Mouse (Mus musculus): ENCODE measurements around the gene Abr. TPM values are rescaled to one million over a fixed set of nuclear protein-coding genes. Genes with fewer than 3 reads are reported as not detected.

Abr gene
- total RNA-seq, 2 experiments from 2014 or later, result 7.2 to 10.9 TPM

Other genes with a start within 250 kb of the Abr start
- gene Nxn, start 223.2 kb downstream of the Abr start, total RNA-seq (2014; fragmentation: Nextera tagmentation), result 3.0 and 8.8 TPM in 2 replicates
- 4.0 and 4.5 TPM in 2 replicates for gene Nxn, start 223.2 kb downstream of the Abr start, total RNA-seq (2017)
- gene Timm22, start 215.4 kb downstream of the Abr start, total RNA-seq (2014; fragmentation: Nextera tagmentation), result 24.6 and 28.1 TPM in 2 replicates
- 8.6 and 11.2 TPM in 2 replicates for gene Timm22, start 215.4 kb downstream of the Abr start, total RNA-seq (2017)
- gene Bhlha9, start 50.2 kb upstream of the Abr start, total RNA-seq (2014; fragmentation: Nextera tagmentation), result not detected in 2 replicates
- gene Bhlha9, start 50.2 kb upstream of the Abr start, total RNA-seq (2017), result not detected in 2 replicates
- gene Trarg1, start 57.5 kb upstream of the Abr start, total RNA-seq (2014; fragmentation: Nextera tagmentation), result not detected in 2 replicates
- gene Trarg1, start 57.5 kb upstream of the Abr start, total RNA-seq (2017), result not detected in 2 replicates
- 11.7 and 24.6 TPM in 2 replicates for gene Gosr1, start 141.3 kb upstream of the Abr start, total RNA-seq (2014; fragmentation: Nextera tagmentation)
- 38.4 and 62.2 TPM in 2 replicates for gene Gosr1, start 141.3 kb upstream of the Abr start, total RNA-seq (2017)
- 6.8 and 12.2 TPM in 2 replicates for gene Cpd, start 224.7 kb upstream of the Abr start, total RNA-seq (2014; fragmentation: Nextera tagmentation)
- gene Cpd, start 224.7 kb upstream of the Abr start, total RNA-seq (2017), result 5.9 TPM in 2 replicates

Data from megakaryocyte-erythroid progenitor cell, adult 5-6 weeks (primary cell).